Mouse (Mus musculus) mouse trophoblast stem cell (cell line): Measurements from ENCODE around the gene Trub2.
"Not testable (repeated sequence)": the region's sequence is repeated elsewhere in the genome, so short reads cannot be mapped to it uniquely, and the experiment has no call there.

Experiments
- in situ Hi-C, 2 experiments: fragments of 300-500 bp; cut with MseI, MboI; formaldehyde crosslinking; loops; 2 replicates in 1 of 2; 3 replicates in 1 of 2; pipeline ENCODE4 v1.15.1; 2025

The Trub2 gene

GRCm38 (mm10) chr2:29787937-29788681 is at the start of gene Trub2:
TSS of gene Trub2 (minus strand) at chr2:29788502.
- in situ Hi-C loops, result no loop called here

GRCm38 (mm10) chr2:29835391-29835899 is 47.1 kb upstream of the Trub2 start:
- in situ Hi-C loops, result no loop called here

GRCm38 (mm10) chr2:29833796-29834195 is 45.5 kb upstream of the Trub2 start:
- in situ Hi-C loops, result no loop called here

GRCm38 (mm10) chr2:29831106-29831505 is 42.8 kb upstream of the Trub2 start:
- in situ Hi-C loops, result no loop called here

- in situ Hi-C loops, result no loop called here
Observed at GRCm38 (mm10) chr2:29827709-29828024, 39.4 kb upstream of the Trub2 start.

GRCm38 (mm10) chr2:29826926-29827708 is 38.8 kb upstream of the Trub2 start:
- in situ Hi-C loops, result no loop called here

- in situ Hi-C loops, result no loop called here
Observed at GRCm38 (mm10) chr2:29826318-29826925, 38.1 kb upstream of the Trub2 start.

GRCm38 (mm10) chr2:29820025-29820817 is 31.9 kb upstream of the Trub2 start, which contains the start of gene Urm1:
TSS of gene Urm1 (plus strand) at chr2:29820075.
- in situ Hi-C loops, result no loop called here

GRCm38 (mm10) chr2:29819363-29819762 is 31.1 kb upstream of the Trub2 start:
- in situ Hi-C loops, result no loop called here

- in situ Hi-C loops, result no loop called here
Observed at GRCm38 (mm10) chr2:29817426-29818232, 29.3 kb upstream of the Trub2 start.

GRCm38 (mm10) chr2:29815678-29816371 is 27.5 kb upstream of the Trub2 start:
- in situ Hi-C loops, result no loop called here

- in situ Hi-C loops, result no loop called here
Observed at GRCm38 (mm10) chr2:29803400-29803831, 15.1 kb upstream of the Trub2 start.

- in situ Hi-C loops, result no loop called here
Observed at GRCm38 (mm10) chr2:29802827-29803201, 14.5 kb upstream of the Trub2 start.

GRCm38 (mm10) chr2:29802075-29802826 is 13.9 kb upstream of the Trub2 start, which contains the start of gene Slc27a4:
TSS of gene Slc27a4 (plus strand) at chr2:29802634.
- in situ Hi-C loops, result no loop called here

GRCm38 (mm10) chr2:29792772-29793487 is 4.6 kb upstream of the Trub2 start:
- in situ Hi-C loops, result no loop called here

GRCm38 (mm10) chr2:29787104-29787917 is 991 bp downstream of the Trub2 start, which contains the start of gene Coq4:
TSS of gene Coq4 (plus strand) at chr2:29787493.
- in situ Hi-C loops, result no loop called here

GRCm38 (mm10) chr2:29784290-29784689 is 4.0 kb downstream of the Trub2 start:
- in situ Hi-C loops, result no loop called here

GRCm38 (mm10) chr2:29781256-29781655 is 7.0 kb downstream of the Trub2 start:
- in situ Hi-C loops, result not testable (repeated sequence)
